8 mouse cellular contexts compared by ENCODE assay signal in the genomic region with DNA sequence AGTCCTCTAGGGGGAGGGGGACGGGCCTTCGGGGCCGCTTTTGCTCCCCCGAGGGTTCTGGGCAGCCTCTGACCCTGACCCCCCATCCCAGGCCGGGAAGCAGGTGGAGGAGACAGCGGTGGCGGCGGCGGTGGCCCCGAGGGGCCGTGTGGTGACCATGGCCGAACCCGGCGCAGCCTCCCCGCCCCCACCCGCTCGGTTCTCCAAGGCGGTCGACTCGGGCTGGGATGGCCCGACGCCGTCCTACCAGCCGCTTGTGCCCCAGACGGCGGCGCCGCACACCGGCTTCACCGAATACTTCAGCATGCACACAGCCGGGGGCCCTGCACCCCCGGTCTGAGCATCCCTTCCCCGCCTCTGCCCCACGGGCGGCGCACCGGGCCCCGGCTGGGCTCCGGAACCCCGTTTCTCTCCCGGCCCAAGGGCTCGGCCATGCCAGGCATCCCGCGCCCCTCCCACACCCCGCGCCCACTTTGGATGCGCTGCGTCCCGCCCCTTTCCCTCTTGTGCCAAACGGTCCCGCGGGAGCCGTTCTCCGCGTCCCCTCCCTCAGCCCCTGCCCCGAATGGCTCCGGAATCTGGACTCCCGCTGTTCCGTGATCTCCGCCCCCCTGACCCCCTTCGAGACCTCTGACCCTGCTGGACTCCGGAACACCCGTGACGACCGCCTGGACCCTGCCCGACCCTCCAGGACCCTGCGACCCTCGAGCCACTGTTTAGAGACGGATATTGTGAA. TPM values are rescaled to one million over a fixed set of nuclear protein-coding genes. Genes with fewer than 3 reads are reported as not detected.
DNase-seq lines count a peak whose midpoint lies in the region; ATAC-seq and TF ChIP-seq lines count a peak whose summit lies in the region.

No protein-coding gene starts in this region.

- no peaks in the 10 kb centered on the region for H3K9me3 ChIP-seq in embryonic facial prominence, embryonic 12.5 days
- no peaks in the 10 kb centered on the region for H3K9me3 ChIP-seq in intestine, embryonic 15.5 days
- no peaks in the 10 kb centered on the region for H3K9me3 ChIP-seq in midbrain, embryonic 10.5 days (replicated peaks)

- H3K4me2 ChIP-seq in embryonic facial prominence, embryonic 12.5 days (replicated peaks) = peak overlapping the region; percentile 80
- H3K4me2 ChIP-seq in intestine, embryonic 15.5 days (replicated peaks) = peak overlapping the region; percentile 90

- H3K36me3 ChIP-seq in embryonic facial prominence, embryonic 12.5 days = no peaks in the 10 kb centered on the region
- H3K36me3 ChIP-seq in intestine, embryonic 15.5 days = no peaks in the 10 kb centered on the region
- H3K36me3 ChIP-seq in midbrain, embryonic 10.5 days = peaks cover 12% of the 10 kb centered on the region

- no peak for TF ChIP-seq CTCF in layer of hippocampus, adult 2 months (conservative IDR thresholded peaks at IDR 0.05)

- no peak for DNase-seq in layer of hippocampus, adult 2 months (ENCODE audit: low spot score in 2 of 2)
- no peak for DNase-seq in layer of hippocampus, adult 9-11 months
- peak; percentile 40 for DNase-seq in Muller cell, postnatal 12 days (ENCODE audit: inconsistent ontology term)
- DNase-seq in midbrain, embryonic 10.5 days (ENCODE audit: low spot score) = peak; percentile 62
- no peak for DNase-seq in T-cell, adult 2 months (ENCODE audit: low spot score)
- DNase-seq in spleen, adult 12 weeks (ENCODE audit: low spot score) = no peak

- peaks cover 20% of the 10 kb centered on the region for H3K4me1 ChIP-seq in embryonic facial prominence, embryonic 12.5 days
- H3K4me1 ChIP-seq in intestine, embryonic 15.5 days (replicated peaks) = peaks cover 26% of the 10 kb centered on the region
- peaks cover 38% of the 10 kb centered on the region for H3K4me1 ChIP-seq in midbrain, embryonic 10.5 days

- under 1% methylated on average over 68 of the region's 69 CpGs for WGBS in embryonic facial prominence, embryonic 12.5 days
- WGBS in intestine, embryonic 15.5 days = 2% methylated on average over 69 of the region's 69 CpGs
- under 1% methylated on average over 69 of the region's 69 CpGs for WGBS in midbrain, embryonic 10.5 days

- H3K27ac ChIP-seq in layer of hippocampus, adult 2 months = peak overlapping the region; percentile 60; the same call in 1 of the 2 replicates
- no peak overlapping the region for H3K27ac ChIP-seq in embryonic facial prominence, embryonic 12.5 days
- no peak overlapping the region for H3K27ac ChIP-seq in intestine, embryonic 15.5 days
- H3K27ac ChIP-seq in midbrain, embryonic 10.5 days (replicated peaks) = peak overlapping the region; percentile 75

- H3K4me3 ChIP-seq in layer of hippocampus, adult 2 months = peak overlapping the region; percentile 77
- peak overlapping the region; percentile 40 for H3K4me3 ChIP-seq in embryonic facial prominence, embryonic 12.5 days
- peak overlapping the region; percentile 43 for H3K4me3 ChIP-seq in intestine, embryonic 15.5 days (replicated peaks)
- H3K4me3 ChIP-seq in midbrain, embryonic 10.5 days = peak overlapping the region; percentile 84

- H3K9ac ChIP-seq in embryonic facial prominence, embryonic 12.5 days = peak overlapping the region; percentile 51
- H3K9ac ChIP-seq in intestine, embryonic 15.5 days = peak overlapping the region; percentile 48

- H3K27me3 ChIP-seq in embryonic facial prominence, embryonic 12.5 days = peaks cover 47% of the 10 kb centered on the region
- peaks cover 48% of the 10 kb centered on the region for H3K27me3 ChIP-seq in intestine, embryonic 15.5 days (replicated peaks)
- H3K27me3 ChIP-seq in midbrain, embryonic 10.5 days (ENCODE audit: low read depth, poor library complexity, severe bottlenecking) = peaks cover 52% of the 10 kb centered on the region

- ATAC-seq in embryonic facial prominence, embryonic 12.5 days (ENCODE audit: insufficient number of reproducible peaks, insufficient read depth, low FRiP score, low TSS enrichment) = no peak
- no peak for ATAC-seq in intestine, embryonic 15.5 days

RNA-seq across cellular contexts. Expression of a gene that starts 1.5 kb away (rescaled TPM):
- total RNA-seq in layer of hippocampus, adult 2 months (2021) = 100 to 1,000 TPM in 1 of 2 experiments, 10 to 100 TPM in 1; 96.9 to 100 TPM
- 22.4 and 24.3 TPM in 2 replicates for polyA plus RNA-seq in embryonic facial prominence, embryonic 12.5 days (2016; fragmentation: Nextera tagmentation; extraction: Ambion mirVana)
- 8.1 and 9.2 TPM in 2 replicates for polyA plus RNA-seq in intestine, embryonic 15.5 days (2015; fragmentation: Nextera tagmentation; extraction: Ambion mirVana)
- polyA plus RNA-seq in midbrain, embryonic 10.5 days (2016; fragmentation: Nextera tagmentation; extraction: Ambion mirVana) = 13.9 and 14.9 TPM in 2 replicates

RNA-seq across cellular contexts. Expression of a gene that starts 9.6 kb away (rescaled TPM):
- 10 to 100 TPM; 27.4 to 27.8 TPM for total RNA-seq in layer of hippocampus, adult 2 months (2021)
- 2.7 and 4.0 TPM in 2 replicates for polyA plus RNA-seq in embryonic facial prominence, embryonic 12.5 days (2016; fragmentation: Nextera tagmentation; extraction: Ambion mirVana)
- 1.2 and 1.3 TPM in 2 replicates for polyA plus RNA-seq in intestine, embryonic 15.5 days (2015; fragmentation: Nextera tagmentation; extraction: Ambion mirVana)
- 2.1 and 5.1 TPM in 2 replicates for polyA plus RNA-seq in midbrain, embryonic 10.5 days (2016; fragmentation: Nextera tagmentation; extraction: Ambion mirVana)

RNA-seq across cellular contexts. Expression of a gene that starts 14.3 kb away (rescaled TPM):
- not detected for total RNA-seq in layer of hippocampus, adult 2 months (2021)
- 1.0 and 1.9 TPM in 2 replicates for polyA plus RNA-seq in embryonic facial prominence, embryonic 12.5 days (2016; fragmentation: Nextera tagmentation; extraction: Ambion mirVana)
- 0.41 and 0.71 TPM in 2 replicates for polyA plus RNA-seq in intestine, embryonic 15.5 days (2015; fragmentation: Nextera tagmentation; extraction: Ambion mirVana)
- polyA plus RNA-seq in midbrain, embryonic 10.5 days (2016; fragmentation: Nextera tagmentation; extraction: Ambion mirVana) = 1.1 and 1.4 TPM in 2 replicates

RNA-seq across cellular contexts. Expression of a gene that starts 17.7 kb away (rescaled TPM):
- total RNA-seq in layer of hippocampus, adult 2 months (2021) = 10 to 100 TPM; 16.9 to 21.0 TPM
- polyA plus RNA-seq in embryonic facial prominence, embryonic 12.5 days (2016; fragmentation: Nextera tagmentation; extraction: Ambion mirVana) = 317 and 337 TPM in 2 replicates
- 173 TPM in 2 replicates for polyA plus RNA-seq in intestine, embryonic 15.5 days (2015; fragmentation: Nextera tagmentation; extraction: Ambion mirVana)
- 293 and 325 TPM in 2 replicates for polyA plus RNA-seq in midbrain, embryonic 10.5 days (2016; fragmentation: Nextera tagmentation; extraction: Ambion mirVana)

RNA-seq across cellular contexts. Expression of a gene that starts 48.0 kb away (rescaled TPM):
- total RNA-seq in layer of hippocampus, adult 2 months (2021) = 100 to 1,000 TPM; 218 to 225 TPM
- polyA plus RNA-seq in embryonic facial prominence, embryonic 12.5 days (2016; fragmentation: Nextera tagmentation; extraction: Ambion mirVana) = 45.7 and 47.0 TPM in 2 replicates
- 26.1 and 26.6 TPM in 2 replicates for polyA plus RNA-seq in intestine, embryonic 15.5 days (2015; fragmentation: Nextera tagmentation; extraction: Ambion mirVana)
- 18.5 and 21.7 TPM in 2 replicates for polyA plus RNA-seq in midbrain, embryonic 10.5 days (2016; fragmentation: Nextera tagmentation; extraction: Ambion mirVana)

Comparison
In these comparisons a context has a peak if more than half of its experiments do, and no peak if none do; other contexts are left out.
1. DNase-seq: peak in Muller cell, postnatal 12 days (single experiment) and midbrain, embryonic 10.5 days (single experiment); none in layer of hippocampus, adult 2 months (0 of 2), layer of hippocampus, adult 9-11 months (single experiment), T-cell, adult 2 months (single experiment) and spleen, adult 12 weeks (single experiment).
2. H3K27ac ChIP-seq: peak in layer of hippocampus, adult 2 months (single experiment) and midbrain, embryonic 10.5 days (single experiment); none in embryonic facial prominence, embryonic 12.5 days (single experiment) and intestine, embryonic 15.5 days (single experiment).
3. Peak in every context shown above with its lines, with median percentiles within 50 percentile points of each other: H3K4me3 ChIP-seq.